Mouse (Mus musculus) lung, postnatal 0 days (tissue): ENCODE measurements at regions not wholly inside any gene's neighbourhood (a gene's known extent, or its start where the extent isn't known, plus 50 kb on each side); places are given as distances from the start of the nearest gene placed in this dataset.

Experiments
- ATAC-seq: fragments of 200-750 bp; cut with Nextera tagmentation; 2 replicates; pipeline ENCODE4 v1.8.0; 2017; ENCODE audit warnings: moderate library complexity
- DNase-seq: peaks from one replicate; pipeline ENCODE4 v3.0.0-alpha.2; 2016; ENCODE audit warnings: low spot score
- H3K27ac ChIP-seq: fragments of 300-500 bp; sonication (generic); 2 replicates; pipeline ENCODE4 v1.5.1; 2014; ENCODE audit warnings: antibody characterized with exemption, mild to moderate bottlenecking, low read length, mixed read lengths
- H3K27me3 ChIP-seq: fragments of 300-500 bp; sonication (generic); replicated peaks from 2 replicates; pipeline ENCODE4 v1.6.1; 2014; ENCODE audit warnings: low read length, mixed read lengths; ENCODE audit not compliant: insufficient read depth
- H3K36me3 ChIP-seq: fragments of 300-500 bp; sonication (generic); 2 replicates; pipeline ENCODE4 v1.6.1; 2014; ENCODE audit warnings: low read length, mixed read lengths; ENCODE audit not compliant: insufficient read depth
- H3K4me1 ChIP-seq: fragments of 300-500 bp; sonication (generic); 2 replicates; pipeline ENCODE4 v1.6.1; 2014; ENCODE audit warnings: antibody characterized with exemption, low read depth, low read length, mixed read lengths; ENCODE audit not compliant: insufficient read depth
- H3K4me2 ChIP-seq: fragments of 300-500 bp; sonication (generic); replicated peaks from 2 replicates; pipeline ENCODE4 v1.6.1; 2014; ENCODE audit warnings: low read depth, mild to moderate bottlenecking, low read length, moderate library complexity, mixed read lengths
- H3K4me3 ChIP-seq: fragments of 300-500 bp; sonication (generic); 2 replicates; pipeline ENCODE4 v1.5.1; 2014; ENCODE audit warnings: low read depth, low read length
- H3K9ac ChIP-seq: fragments of 300-500 bp; sonication (generic); replicated peaks from 2 replicates; pipeline ENCODE4 v1.6.1; 2014; ENCODE audit warnings: low read depth, mild to moderate bottlenecking
- H3K9me3 ChIP-seq: fragments of 300-500 bp; sonication (generic); 2 replicates; pipeline ENCODE4 v1.6.1; 2016; ENCODE audit warnings: low read length, mixed read lengths
- CTCF ChIP-seq: IDR thresholded peaks from 2 replicates; pipeline ENCODE4 v1.5.1; 2016; ENCODE audit warnings: antibody characterized with exemption, mild to moderate bottlenecking
- EP300 ChIP-seq: IDR thresholded peaks from 2 replicates; pipeline ENCODE4 v1.6.1; 2016; ENCODE audit warnings: antibody characterized with exemption, mild to moderate bottlenecking, control low read depth
- WGBS: fragments of 180-500 bp; shearing (Covaris S2); extraction: QIAGEN DNeasy Blood & Tissue Kit; methylation state at CpG from one replicate; pipeline ENCODE4 v1.1.7; 2014; 5-methylcytosine and 5-hydroxymethylcytosine counted together

GRCm38 (mm10) chr8:8819233-8819931 lies 129.1 kb upstream of the Arglu1 start:
- Histone ChIP-seq H3K36me3 (no peaks in the 10 kb centered on the region), H3K9ac (no peak overlapping the region), H3K27me3 (no peaks in the 10 kb centered on the region), H3K9me3 (no peaks in the 10 kb centered on the region), H3K4me1 (peaks cover 9% of the 10 kb centered on the region; the same call in 1 of the 2 replicates), H3K27ac (no peak overlapping the region), H3K4me2 (no peak overlapping the region), H3K4me3 (no peak overlapping the region)
- ATAC-seq, result peak; percentile 85
- 40% methylated on average over 9 of the region's 9 CpGs for WGBS
- peak; percentile 77 for DNase-seq
- no peak for TF ChIP-seq CTCF
- peak; percentile 99 for TF ChIP-seq EP300

DNA sequence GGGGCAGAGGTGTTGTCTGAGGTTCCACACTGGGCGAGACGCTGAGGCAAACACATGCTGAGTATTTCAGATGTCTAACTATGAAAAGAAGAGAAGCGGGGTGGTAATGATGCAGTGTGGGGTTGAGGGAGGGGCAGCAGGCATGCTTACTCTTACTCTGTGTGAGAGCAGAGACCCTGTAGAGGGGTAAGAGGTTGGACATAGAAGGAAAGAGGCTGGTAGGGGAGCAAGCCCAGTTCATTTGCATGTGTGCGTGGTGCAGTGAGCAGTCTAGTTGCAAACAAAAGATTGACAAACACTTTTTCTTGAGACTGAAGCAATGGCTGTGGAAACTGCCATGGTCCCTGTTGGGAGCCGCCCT lies 122.5 kb upstream of the Arglu1 start:
- H3K4me1 ChIP-seq, result no peaks in the 10 kb centered on the region
- H3K27me3 ChIP-seq, result no peaks in the 10 kb centered on the region
- H3K9me3 ChIP-seq, result no peaks in the 10 kb centered on the region
- WGBS, result 71% methylated on average over 5 of the region's 5 CpGs
- no peaks in the 10 kb centered on the region for H3K36me3 ChIP-seq
- H3K9ac ChIP-seq, result no peak overlapping the region
- ATAC-seq (no peak), DNase-seq (no peak)
- no peak overlapping the region for H3K27ac ChIP-seq
- H3K4me2 ChIP-seq, result 0 out of 2 replicates have a peak overlapping the region, but pooled peaks have one; percentile 12
- TF ChIP-seq CTCF (no peak), EP300 (no peak)
- H3K4me3 ChIP-seq, result no peak overlapping the region

GRCm38 (mm10) chr8:8812051-8812806 lies 121.9 kb upstream of the Arglu1 start:
- WGBS, result 58% methylated on average over 21 of the region's 21 CpGs
- H3K27ac ChIP-seq, result 0 out of 2 replicates have a peak overlapping the region, but pooled peaks have one; percentile 5
- H3K4me2 ChIP-seq, result 0 out of 2 replicates have a peak overlapping the region, but pooled peaks have one; percentile 12
- no peaks in the 10 kb centered on the region for H3K4me1 ChIP-seq
- ATAC-seq, result peak; percentile 69
- no peaks in the 10 kb centered on the region for H3K27me3 ChIP-seq
- peak; percentile 33; the same call in 1 of the 2 replicates for TF ChIP-seq EP300
- peak; percentile 8 for TF ChIP-seq CTCF
- no peaks in the 10 kb centered on the region for H3K36me3 ChIP-seq
- H3K9ac ChIP-seq, result no peak overlapping the region
- no peak overlapping the region for H3K4me3 ChIP-seq
- H3K9me3 ChIP-seq, result no peaks in the 10 kb centered on the region
- peak; percentile 62 for DNase-seq

GRCm38 (mm10) chr8:8810928-8811327 lies 120.6 kb upstream of the Arglu1 start:
- H3K9me3 ChIP-seq, result no peaks in the 10 kb centered on the region
- no peak overlapping the region for H3K4me2 ChIP-seq
- WGBS, result 59% methylated on average over 4 of the region's 4 CpGs
- no peaks in the 10 kb centered on the region for H3K27me3 ChIP-seq
- no peak overlapping the region for H3K9ac ChIP-seq
- H3K36me3 ChIP-seq, result no peaks in the 10 kb centered on the region
- DNase-seq (no peak), ATAC-seq (no peak)
- TF ChIP-seq CTCF (no peak), EP300 (no peak)
- H3K4me1 ChIP-seq, result no peaks in the 10 kb centered on the region
- no peak overlapping the region for H3K27ac ChIP-seq
- no peak overlapping the region for H3K4me3 ChIP-seq

- WGBS, result 71% methylated on average over 9 of the region's 9 CpGs
- Histone ChIP-seq H3K9me3 (no peaks in the 10 kb centered on the region), H3K9ac (no peak overlapping the region), H3K4me1 (no peaks in the 10 kb centered on the region), H3K27me3 (no peaks in the 10 kb centered on the region), H3K4me2 (no peak overlapping the region), H3K4me3 (no peak overlapping the region), H3K27ac (peak overlapping the region; percentile 57; the same call in 1 of the 2 replicates), H3K36me3 (no peaks in the 10 kb centered on the region)
- DNase-seq, result no peak
- peak; percentile 8 for ATAC-seq
- TF ChIP-seq CTCF, result no peak
- TF ChIP-seq EP300, result no peak
Measured at GRCm38 (mm10) chr8:8809835-8810439, 119.6 kb upstream of the Arglu1 start.

DNA sequence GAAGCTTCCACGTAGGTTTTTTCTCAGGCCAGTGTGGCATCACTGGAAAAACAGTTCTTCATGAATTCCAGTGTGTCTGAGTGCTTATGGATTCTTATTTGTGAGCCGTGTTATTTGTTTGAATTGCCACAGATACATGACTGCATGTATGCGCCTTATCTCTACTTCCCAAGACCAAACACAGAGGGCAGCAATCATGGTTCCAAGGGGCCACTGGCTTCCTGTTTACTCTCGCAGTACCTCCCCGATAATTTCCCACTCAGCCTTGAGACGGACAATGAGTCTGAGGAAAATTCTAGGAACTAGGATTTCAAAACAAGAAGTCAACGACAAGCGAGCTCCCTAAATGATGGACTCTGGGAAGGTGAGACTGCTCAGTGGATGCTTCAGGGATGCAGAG lies 119.0 kb upstream of the Arglu1 start:
- Histone ChIP-seq H3K27ac (peak overlapping the region; percentile 57; the same call in 1 of the 2 replicates), H3K4me2 (no peak overlapping the region), H3K36me3 (no peaks in the 10 kb centered on the region), H3K27me3 (no peaks in the 10 kb centered on the region), H3K4me1 (no peaks in the 10 kb centered on the region), H3K4me3 (no peak overlapping the region), H3K9ac (no peak overlapping the region), H3K9me3 (no peaks in the 10 kb centered on the region)
- peak; percentile 76 for ATAC-seq
- TF ChIP-seq CTCF (peak; percentile 33), EP300 (peak; percentile 97)
- peak; percentile 53 for DNase-seq
- 55% methylated on average over 8 of the region's 8 CpGs for WGBS
